Mouse (Mus musculus): Measurements from ENCODE around the gene Paox. TPM values are rescaled to one million over a fixed set of nuclear protein-coding genes. Genes with fewer than 3 reads are reported as not detected.

Paox gene
- total RNA-seq (2021), result 10 to 100 TPM; 13.0 to 26.1 TPM
- long read RNA-seq, experiment 1, full-length matches to known transcripts, result 45 of 66 reads
- long read RNA-seq, experiment 1, partial matches to known transcripts, result 5 of 66 reads
- long read RNA-seq, experiment 1, other reads (novel, unspliced or antisense), result 16 of 66 reads
- long read RNA-seq, experiment 2, full-length matches to known transcripts, result 12 of 16 reads
- long read RNA-seq, experiment 2, partial matches to known transcripts, result 1 of 16 reads
- long read RNA-seq, experiment 2, other reads (novel, unspliced or antisense), result 3 of 16 reads

DNA sequence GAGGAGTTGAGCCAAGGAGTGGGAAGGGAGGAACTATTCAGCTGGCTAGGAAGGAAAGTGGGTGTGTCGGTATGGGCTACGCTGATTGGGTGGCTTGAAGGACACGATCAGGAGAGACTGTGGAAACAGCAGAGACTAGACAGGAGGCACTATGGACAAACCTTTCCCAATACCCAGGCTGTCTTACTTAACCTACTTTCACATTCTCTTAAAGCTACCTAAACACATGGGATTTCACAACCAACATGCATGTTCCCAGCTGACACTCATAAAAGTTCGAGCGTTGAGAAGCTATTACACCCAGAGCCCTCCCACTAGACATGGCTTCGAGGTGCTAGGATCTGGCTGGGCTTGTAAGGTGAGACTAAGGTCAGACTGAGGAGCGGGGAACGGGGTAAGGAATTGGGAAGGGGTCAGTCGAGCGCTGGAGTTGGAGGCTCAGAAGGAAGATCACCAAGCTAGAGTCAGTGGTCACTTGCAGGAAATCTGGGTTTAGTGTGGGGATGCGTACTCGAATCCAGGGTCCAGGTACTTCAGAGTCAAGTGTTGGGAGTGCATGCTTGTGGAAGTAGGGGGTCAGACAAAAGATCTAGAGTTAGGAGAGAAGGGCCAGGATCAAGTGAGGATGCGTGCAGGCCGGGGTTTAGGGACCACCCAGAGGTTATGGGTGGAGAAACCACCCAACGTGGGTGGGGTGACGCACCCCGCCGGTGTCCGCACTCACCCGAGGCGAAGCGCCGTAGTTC is at the start of gene Paox:
Gene Paox, plus strand, starts transcription at position 217 of the 746 bp plus-strand sequence.
- DNase-seq, result peak; percentile 69 to 76

- no peak for DNase-seq
Observed at GRCm38 (mm10) chr7:140067397-140067796, 48.2 kb upstream of the Paox start.

GRCm38 (mm10) chr7:140070042-140070711 is 45.4 kb upstream of the Paox start:
- peak; percentile 18 to 47 for DNase-seq

GRCm38 (mm10) chr7:140077698-140078097 is 37.9 kb upstream of the Paox start:
- DNase-seq, result no peak

DNA sequence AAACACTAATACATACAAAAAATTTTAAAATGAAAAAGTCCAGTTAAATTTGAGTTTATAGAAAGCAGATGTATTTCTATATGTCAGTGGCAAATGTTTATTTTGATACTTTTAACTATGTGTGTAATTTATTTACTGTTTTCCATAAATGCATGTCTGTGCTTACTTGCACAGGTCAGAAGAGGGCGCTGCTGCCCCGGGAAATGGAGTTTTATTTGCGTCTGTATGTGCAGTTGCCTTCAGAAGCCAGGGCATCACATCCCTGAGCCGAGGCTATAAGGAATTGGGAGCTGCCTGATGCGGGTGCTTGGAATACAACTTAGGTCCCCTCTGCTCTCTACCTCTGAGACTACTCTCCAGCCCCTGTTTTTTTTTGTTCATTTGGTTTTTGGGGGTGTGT is 36.9 kb upstream of the Paox start:
- peak; percentile 76 to 82 for DNase-seq

DNA sequence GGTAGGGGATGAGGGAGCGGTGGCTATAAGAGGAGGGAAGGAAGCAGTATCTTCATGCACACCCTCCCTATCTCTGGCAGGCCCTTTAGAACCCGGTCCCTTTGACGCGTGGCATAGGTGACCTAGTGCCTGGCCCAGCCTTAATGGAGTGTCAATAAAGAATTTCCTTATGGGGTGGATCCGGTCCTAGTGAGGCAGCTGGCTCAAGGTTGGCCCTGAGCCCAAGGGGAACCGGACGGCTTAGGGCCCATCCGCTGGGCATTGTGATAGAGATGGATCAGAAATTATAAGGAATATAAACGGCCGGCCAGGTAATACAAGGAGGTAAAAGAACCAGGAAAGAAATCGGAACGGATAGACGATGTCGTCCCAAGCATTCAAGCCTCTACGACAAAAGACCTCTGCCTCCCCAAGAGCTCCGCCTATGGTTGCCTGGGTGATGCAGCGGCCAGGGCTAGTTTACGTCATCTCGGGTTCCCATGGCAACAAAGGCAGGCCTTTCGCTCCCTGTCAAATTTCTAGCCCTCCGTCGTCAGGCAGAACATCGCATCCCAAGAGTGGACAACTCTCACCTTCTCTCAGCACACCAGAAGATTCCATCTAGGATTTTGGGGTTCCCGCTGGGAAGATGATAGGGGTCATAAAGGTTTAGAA is 35.0 kb upstream of the Paox start:
- DNase-seq, result peak; percentile 87 to 90

GRCm38 (mm10) chr7:140081408-140082241 is 34.0 kb upstream of the Paox start:
- no peak for DNase-seq

DNA sequence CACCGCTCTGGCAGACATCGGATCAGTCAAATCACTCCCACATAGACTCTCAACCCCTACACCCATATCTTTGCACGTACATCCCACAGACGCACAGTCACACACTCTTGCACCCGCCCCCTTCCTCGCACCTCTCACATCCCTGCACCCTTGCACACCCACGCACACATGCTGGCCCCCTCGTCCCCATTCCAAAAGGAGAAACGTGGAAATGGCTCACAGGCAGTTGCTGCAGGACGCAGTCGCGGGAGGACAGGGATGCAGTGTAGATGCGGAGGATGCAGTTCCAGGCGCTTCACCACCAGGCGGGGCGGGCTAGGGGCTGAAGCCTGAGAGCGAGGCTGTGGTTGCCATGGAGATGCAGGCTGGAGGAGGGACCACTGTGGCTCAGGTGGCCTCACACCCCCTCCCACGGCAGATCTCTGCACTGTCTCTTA is 33.3 kb upstream of the Paox start, which contains the start of gene Caly:
Gene Caly, minus strand, starts transcription at position 307 of the 437 bp plus-strand sequence.
- peak; percentile 18 to 48 for DNase-seq

DNA sequence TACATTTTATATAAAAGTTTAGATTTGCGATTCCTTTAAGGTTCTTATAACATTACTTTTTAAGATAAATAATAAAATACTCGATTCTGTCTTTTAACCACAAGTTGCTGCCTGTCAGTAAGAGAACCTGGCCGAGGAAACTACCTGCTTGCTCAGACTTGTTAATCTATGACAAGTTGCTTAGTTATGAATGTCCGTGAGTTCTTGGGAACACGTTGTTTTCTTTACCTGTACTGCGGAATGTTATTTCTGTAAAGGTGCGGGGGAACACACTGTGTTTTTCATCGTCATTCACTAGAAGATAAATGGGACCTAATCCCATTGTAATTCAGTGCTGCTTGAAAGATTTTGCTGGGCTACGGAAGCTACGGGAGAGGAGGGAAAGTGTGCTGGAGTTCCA is 25.0 kb upstream of the Paox start:
- DNase-seq, result no peak

- no peak for DNase-seq
Observed at GRCm38 (mm10) chr7:140092924-140093528, 22.6 kb upstream of the Paox start, which contains the start of gene Prap1. Gene Prap1 (plus strand): TSS chr7:140093395.

- DNase-seq, result no peak
Observed at GRCm38 (mm10) chr7:140094954-140095353, 20.6 kb upstream of the Paox start.

DNA sequence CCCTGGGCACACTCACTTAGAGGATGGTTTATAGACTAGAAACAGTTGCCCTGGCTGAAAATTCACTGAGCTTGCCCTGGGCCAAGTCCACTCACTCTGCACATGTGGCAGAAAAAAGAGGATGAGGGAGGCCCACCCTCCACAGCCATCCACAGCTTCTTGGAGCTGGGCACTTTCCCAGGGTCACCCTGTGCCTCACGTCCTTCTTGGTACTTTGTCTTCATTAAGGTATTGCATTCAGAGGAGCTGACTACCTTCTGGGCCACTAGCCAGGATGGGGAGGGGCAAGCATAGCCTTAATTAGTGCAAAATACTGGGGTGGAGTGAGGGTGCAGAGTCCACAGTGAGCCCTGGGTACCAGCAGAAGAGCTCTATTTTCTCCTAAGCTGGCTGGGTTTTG is 20.0 kb upstream of the Paox start:
- DNase-seq, result no peak

DNA sequence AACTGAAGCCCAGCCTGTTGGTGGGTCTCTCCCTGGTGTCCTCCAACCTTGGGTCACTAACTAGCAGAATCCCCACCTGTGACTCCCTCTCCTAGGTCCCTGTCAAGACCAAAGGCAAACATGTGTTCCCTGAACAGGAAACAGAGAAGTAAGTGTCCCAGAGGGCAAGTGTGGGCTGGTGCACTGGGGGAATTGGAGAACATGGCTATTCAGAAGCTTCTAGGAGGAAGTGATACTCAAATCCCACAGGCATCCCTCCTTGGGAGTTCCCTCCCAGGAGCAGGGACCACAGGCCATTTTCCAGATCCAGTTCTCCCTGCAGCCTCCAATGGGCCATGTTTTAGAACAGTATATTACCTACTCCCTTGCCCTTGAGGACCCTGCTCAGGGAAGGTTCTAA is 19.5 kb upstream of the Paox start:
- DNase-seq, result no peak

DNA sequence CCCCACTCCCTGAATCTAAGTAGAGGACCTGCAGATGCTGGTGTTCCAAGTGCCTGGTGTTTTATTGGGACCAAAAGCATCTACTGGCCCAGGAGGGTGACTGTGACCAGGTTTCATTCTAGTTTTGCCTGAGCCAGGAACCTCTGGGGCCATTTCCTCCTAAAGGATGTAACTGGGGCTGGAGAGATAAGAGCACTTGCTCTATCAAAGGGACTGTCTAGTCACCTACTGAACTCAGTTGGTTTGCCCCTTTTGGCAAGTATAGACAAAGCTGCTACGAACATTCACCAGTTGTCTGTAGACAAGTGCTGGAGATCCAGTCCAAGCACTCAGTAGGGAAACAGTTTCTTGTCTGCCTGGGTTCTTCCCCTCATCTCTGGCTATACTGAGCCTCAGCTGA is 17.1 kb upstream of the Paox start:
- no peak for DNase-seq

DNA sequence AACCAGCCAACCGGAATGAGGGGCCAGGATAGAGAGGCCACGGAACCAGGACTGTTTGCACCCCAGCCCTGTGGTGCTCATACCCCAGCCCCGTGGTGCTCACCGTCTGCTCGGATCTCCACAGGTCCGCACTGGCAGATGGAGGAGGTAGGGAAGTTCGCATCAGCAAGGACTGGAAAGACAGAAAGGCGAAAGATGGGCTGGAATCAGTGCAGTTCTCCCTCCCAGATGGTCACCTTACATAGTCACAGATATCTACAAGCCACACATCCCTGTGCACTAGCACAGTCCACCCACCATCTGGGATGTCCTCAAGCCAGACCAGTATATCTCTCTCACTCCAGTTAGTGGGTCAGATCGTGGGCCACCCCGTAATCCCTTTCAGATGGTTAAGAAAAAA is 14.1 kb upstream of the Paox start:
- no peak for DNase-seq

- DNase-seq, result peak; percentile 96
Observed at GRCm38 (mm10) chr7:140101993-140102860, 13.4 kb upstream of the Paox start, which contains the start of gene Fuom. Gene Fuom (minus strand): TSS chr7:140102441.

- DNase-seq, result peak; percentile 37 to 53
Observed at GRCm38 (mm10) chr7:140104009-140104408, 11.6 kb upstream of the Paox start.

- DNase-seq, result no peak
Observed at GRCm38 (mm10) chr7:140111943-140112342, 3.7 kb upstream of the Paox start.

DNA sequence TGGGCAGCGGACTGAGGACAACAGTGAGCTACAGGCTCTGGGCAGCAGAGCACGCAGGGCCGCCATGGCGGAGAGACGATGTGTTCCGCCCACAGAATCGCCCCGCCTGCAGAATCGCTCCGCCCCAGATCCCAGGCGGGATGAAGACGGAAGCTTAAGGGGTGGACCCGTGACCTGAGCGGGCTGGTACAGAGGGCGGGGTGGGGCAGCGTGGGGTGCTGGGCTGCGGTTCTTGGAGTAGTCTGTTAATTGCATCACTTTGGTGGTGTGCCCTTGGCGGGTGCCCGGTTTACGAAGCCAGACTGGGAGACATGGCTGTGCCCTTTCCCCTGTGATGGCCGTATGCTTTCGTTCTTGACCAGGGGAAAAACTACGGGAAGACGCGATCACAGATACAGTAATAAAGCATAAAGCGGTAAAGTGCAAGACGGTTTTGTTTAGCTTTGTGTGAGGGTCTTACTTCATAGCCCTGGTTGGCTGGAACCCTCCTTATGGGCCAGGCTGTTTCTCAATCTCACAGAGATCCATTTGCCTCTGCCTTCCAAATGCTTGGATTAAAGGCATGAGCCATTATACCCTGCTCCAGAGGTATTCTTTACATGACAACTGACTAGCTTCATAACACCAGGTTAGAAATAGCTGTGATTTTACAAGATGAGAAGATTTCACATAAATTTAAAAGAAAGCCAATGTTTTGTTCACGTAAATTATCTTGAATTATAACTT is 893 bp downstream of the Paox start, which contains the start of gene Echs1:
Gene Echs1, minus strand, starts transcription at position 148 of the 726 bp plus-strand sequence.
- DNase-seq, result peak; percentile 95 to 96

Data from adrenal gland, postnatal 36 days (tissue).